In the genomic region with DNA sequence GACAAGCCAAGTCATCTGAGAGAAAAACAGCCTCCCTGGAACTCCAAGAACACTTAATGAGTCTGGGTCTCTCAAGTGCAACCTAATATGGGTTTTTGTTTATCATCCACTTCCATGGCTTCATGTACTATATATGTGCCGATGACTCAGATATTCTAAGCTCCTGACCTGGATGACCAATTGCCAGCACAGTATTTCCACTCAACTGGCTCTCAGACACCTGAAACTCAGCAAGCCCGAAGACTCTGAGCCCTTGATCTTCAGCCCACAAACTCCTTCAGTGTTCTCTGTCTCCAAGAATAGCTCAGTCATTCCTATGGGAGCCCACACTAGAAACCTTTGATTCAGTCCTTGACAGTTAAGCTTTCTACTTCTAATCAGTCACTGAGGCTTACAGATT, we compare ENCODE assay signal across 17 mouse cellular contexts. TPM values are rescaled to one million over a fixed set of nuclear protein-coding genes. Genes with fewer than 3 reads are reported as not detected.
"Had no signal": no experiment of that assay in that cellular context is flagged by ENCODE, and none has a peak within 500 bp of the region (broad histone marks: within the 10 kb centered on the region; RNA-seq: fewer than 3 reads in every experiment).

No protein-coding gene starts in this region.

- H3K4me1 ChIP-seq: midbrain, embryonic 10.5 days; midbrain, embryonic 12.5 days; neural tube, embryonic 12.5 days had no signal

- H3K27me3 ChIP-seq: midbrain, embryonic 12.5 days; neural tube, embryonic 12.5 days had no signal

- H3K9me3 ChIP-seq: midbrain, embryonic 10.5 days; midbrain, embryonic 12.5 days; neural tube, embryonic 12.5 days had no signal

- H3K4me3 ChIP-seq: midbrain, embryonic 10.5 days; midbrain, embryonic 12.5 days; neural tube, embryonic 12.5 days had no signal

- H3K27ac ChIP-seq: midbrain, embryonic 10.5 days; midbrain, embryonic 12.5 days; neural tube, embryonic 12.5 days had no signal

- ATAC-seq: midbrain, embryonic 16.5 days had no signal

- H3K9ac ChIP-seq: lung, embryonic 14.5 days; midbrain, embryonic 12.5 days; neural tube, embryonic 12.5 days had no signal

- DNase-seq: lung, adult 18-20 months; lung, embryonic 14.5 days; lung, postnatal 10 days; lung, postnatal 4 days; midbrain, embryonic 14.5 days; right cerebral cortex, postnatal 14 days; spleen, adult 18-20 months; thymus, adult 18-20 months; thymus, postnatal 14 days; thymus, postnatal 36 days had no signal

- H3K4me2 ChIP-seq: lung, embryonic 14.5 days; midbrain, embryonic 12.5 days; neural tube, embryonic 12.5 days had no signal

- H3K36me3 ChIP-seq: midbrain, embryonic 10.5 days; midbrain, embryonic 12.5 days; neural tube, embryonic 12.5 days had no signal

RNA-seq across cellular contexts. Expression of gene Pkhd1, which starts 17.0 kb away (rescaled TPM):
- total RNA-seq: megakaryocyte, adult 5-6 weeks; megakaryocyte-erythroid progenitor cell, adult 5-6 weeks; neutrophil, adult 5-6 weeks had no signal
- polyA plus RNA-seq: midbrain, embryonic 10.5 days; midbrain, embryonic 12.5 days had no signal
